Mouse (Mus musculus): ENCODE data around the gene Ntng1.
"Not testable (repeated sequence)": the region's sequence is repeated elsewhere in the genome, so short reads cannot be mapped to it uniquely, and the experiment has no call there.

Gene Ntng1

DNA sequence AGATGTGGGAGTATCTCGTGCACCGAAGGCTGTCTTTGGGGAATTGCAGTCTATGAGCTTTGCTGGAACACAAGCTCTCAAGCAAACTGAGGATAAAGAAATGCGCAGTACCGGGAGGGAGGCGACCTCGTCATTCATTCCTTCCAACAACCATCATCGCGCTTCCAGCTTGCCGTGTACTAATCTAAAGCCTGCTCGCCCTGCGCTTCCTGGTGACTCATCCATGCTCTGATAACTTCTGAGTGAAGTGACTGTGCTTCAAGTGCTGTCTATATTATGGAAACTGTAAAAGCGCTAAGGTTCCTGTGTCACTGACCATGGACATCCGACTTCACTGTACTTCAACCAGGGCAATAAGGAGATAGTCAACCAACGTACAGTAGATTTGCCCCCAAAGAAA, 371.7 kb downstream of the Ntng1 start:
- DNase-seq, result no peak

DNA sequence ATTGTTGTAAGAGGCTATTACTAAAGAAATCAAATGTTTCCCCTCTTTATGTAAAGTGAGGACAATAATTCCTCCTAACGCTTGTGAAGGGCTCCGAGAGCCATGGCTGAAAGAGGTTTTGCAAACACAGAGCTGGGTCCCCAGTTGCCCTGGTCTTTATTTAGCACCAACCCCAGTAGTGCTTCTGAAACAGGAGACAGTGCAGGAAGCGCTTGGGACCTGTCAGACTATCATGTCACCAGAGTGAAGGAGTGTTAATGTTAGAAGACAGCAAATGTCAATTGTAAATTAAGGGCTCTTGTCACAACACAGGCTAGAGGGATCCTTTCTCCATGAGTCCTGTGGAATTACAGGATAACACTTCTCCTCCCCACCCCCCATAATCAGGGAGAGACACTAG, 376.9 kb downstream of the Ntng1 start:
- DNase-seq, result no peak

DNA sequence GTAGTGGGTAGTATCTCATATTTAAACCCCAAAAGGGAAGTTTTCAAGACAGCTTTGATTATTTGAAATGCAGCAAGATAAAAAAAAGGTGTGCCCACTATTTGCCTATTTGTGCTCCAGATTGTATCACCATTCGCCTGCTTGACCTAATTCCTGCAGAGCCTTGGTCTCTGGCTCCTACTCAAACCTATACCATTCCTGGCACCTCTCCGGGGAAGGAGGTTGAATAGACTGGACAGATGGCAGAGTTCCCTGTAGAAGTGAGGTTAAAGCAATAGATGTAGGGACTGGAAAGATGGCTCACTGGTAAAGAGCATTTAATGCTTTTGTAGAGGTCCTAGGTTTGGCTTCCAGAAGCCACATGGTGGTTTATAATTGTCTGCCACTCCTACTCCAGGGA, 378.2 kb downstream of the Ntng1 start:
- DNase-seq, result peak; percentile 68 to 76

DNA sequence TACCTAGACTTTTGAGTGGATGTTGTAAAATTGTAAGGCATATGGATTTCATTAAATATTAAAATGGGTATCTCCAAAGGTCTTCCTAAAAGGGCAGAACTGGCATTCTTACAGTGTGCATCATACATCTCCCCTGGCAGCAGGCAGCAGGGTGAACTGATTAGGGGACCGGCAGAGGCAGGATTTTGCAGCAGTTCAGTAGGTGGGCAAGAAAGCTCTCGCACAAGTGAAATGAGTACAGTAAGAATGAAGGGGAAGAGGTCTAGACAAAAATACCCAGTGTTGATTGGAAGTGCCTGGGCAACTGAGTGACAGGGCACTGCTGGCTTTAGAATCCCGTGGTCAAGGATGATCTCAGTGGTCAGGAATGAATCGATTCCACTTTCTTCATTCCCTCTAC, 378.7 kb downstream of the Ntng1 start:
- DNase-seq, result no peak

DNA sequence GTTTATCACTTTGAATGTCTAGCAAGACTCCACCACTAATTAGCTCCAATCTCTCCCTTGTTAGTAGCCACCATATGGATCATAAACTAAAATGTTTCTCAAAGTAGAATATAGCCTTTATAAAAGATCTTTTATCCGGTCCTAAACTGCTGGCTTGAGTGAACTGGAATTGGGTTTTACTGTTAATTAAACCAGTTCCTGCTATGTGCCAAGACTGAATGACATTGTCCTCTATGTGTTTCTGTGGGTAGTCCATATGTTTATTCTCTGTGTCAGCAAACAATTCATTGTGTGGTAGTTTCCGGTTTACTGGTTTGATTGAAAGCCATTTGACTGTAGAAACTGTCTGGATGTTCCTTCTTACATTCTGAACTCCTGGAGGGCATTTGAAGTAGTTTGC, 387.4 kb downstream of the Ntng1 start:
- no peak for DNase-seq

DNA sequence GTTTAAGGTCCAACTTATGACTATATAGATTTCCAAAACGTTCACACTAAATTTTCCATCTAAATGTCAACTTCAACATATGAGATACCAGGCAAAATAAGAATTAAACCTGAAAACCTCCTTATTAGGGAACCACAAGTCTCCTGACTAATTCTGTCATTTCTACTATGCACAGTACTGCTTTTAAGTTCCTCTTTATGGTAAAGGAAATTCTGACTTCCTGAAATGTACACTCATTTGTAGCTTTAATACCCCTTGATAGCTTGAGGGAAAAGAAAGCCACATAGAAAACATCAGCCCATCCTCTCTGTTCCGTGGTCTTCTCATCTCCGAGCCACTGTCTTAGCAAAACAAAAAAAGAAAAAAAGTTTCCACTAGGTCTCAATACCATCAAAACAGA, 396.2 kb downstream of the Ntng1 start:
- not testable (repeated sequence) for DNase-seq

DNA sequence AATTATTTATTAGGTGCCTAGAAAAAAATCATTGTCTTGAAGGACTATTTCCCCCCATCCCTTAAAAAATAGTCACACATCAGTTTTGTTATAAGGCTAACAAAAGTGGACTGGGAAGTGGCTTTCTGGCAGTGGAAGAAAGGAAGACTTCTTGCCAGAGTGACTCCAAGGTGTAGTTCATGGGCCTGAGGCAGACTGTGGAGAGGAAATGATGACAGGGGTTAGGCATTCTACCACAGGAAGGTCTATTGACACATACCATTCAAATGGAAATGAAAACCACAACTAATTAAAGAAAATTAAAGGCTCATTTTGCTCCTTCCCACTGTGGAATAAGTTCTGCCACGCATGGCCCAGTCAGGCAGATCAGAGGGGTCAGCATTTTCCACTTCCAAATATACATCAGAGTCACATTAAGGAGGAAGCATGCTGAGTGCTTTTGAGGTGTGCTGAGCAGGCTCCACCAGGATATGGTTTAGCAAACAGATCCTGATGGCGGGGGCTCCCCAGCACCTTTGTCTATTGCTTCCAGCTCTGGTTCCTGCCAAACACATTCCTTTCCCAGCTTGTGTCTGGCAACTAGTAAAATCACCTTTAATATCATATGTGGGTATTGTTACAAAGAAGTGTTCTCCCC, 403.2 kb downstream of the Ntng1 start:
- no peak for DNase-seq

DNA sequence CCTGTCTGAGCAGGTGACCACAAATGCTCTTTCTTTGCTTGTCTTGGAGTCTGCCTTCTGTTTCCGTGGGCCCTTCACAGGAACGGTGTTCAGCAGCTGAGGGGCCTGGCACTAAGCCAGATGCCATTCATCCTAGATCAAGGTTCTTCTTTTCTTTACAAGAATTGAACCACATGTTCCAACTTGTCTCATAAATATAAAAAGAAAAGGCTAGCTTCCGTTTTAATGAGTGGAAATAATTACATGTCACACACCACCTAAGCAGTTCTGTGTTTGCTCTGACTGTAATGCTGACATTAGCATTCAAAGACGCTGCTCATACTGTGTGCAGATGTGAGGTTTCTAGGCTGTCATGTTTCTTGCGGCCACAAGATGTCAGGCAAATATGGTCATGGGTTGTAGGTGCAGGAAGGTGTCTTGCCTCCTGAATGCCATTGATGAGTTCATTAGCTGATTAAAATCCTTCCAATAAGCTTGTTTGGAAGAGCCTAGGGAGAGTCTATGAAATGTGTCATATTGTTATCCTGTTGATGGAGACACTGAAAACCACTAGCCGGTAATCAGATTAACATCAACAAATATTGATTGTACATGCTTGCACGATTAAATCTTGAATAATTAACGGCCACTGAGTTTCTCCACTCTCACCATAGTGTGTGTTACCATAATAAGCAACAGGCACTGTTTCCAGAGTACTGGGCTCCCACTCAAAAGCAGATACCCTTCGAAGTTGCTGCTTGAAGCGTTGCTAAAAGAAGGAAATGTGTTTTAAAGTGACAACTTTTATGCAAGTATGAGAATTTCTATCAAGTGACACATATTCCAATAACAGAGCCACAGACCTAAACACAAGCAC, 411.3 kb downstream of the Ntng1 start:
- DNase-seq, result peak; percentile 22 to 41

DNA sequence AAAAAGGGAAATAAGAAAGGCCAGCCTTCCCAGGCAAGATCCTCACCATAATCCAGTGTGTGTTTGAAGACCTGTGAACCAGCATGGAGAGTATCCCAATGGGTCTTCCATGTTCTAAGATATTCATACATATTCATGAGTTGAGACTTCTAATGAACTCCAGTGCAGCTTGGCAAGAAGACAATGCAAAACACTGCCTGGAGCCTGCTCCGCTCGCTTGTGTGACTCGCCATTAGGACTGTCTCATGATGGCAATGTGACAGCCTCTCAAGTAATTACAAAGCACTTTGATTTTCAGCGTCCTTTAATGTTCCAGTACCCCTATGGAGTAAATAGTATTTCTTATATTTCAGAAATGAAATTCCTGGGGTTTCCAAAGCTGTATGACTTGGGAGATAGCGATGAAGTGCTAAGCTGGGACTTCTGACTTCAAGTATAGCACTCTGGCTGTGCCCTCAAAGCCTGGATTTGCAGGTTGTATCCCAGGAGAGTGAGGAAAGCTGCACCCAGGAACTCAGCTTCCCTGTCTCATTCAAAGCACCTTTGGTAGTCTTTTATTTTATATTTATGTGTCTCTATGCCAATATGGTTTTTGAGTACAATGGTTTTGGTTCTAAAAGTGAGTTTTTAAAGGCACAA, 412.1 kb downstream of the Ntng1 start:
- DNase-seq, result no peak

Measured in cerebellum, postnatal 36 days (tissue).